In the genomic region with DNA sequence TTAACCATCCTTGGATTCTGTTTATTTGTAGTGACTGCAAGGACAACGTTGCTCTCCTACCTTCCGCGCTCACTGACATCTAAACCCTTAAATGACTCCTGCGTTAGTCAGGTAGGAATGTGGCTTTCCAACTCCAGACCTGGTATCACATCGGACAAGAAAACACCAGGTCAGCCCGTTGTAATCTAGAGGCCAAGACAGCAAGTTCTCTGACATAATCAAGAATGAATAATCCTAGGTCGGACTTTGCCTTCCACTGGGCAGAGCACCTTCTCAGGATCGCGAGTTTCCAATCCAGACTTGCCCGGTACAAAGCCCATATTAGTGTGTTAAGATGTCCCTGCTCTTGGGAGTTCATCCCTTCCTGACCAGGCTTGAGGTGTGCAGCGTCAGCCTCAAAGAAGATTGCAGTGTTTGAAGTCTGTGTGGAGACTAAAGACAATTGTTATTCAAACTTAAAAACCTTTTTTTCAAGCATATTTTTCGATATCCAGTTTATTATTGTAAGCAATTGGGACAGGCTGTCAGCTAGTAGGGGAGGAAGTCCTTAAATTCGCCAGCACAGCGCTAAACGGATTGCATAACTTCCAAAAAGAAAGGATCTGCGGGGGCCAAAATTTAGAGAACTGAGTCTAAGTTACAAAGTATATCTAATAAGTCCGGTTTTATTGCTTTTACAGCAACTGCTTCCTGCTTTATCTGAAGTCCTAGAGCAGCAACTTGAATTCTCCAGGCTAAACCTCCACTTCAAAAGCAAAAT, we compare ENCODE assay signal across 8 mouse cellular contexts. TPM values are rescaled to one million over a fixed set of nuclear protein-coding genes. Genes with fewer than 3 reads are reported as not detected.
DNase-seq lines count a peak whose midpoint lies in the region; ATAC-seq and TF ChIP-seq lines count a peak whose summit lies in the region.

No protein-coding gene starts in this region.

- no peak for TF ChIP-seq POLR2A in liver, adult 2 months (IDR thresholded peaks at IDR 0.05; ENCODE audit: extremely low read depth, insufficient read depth, low read length)

- no peaks in the 10 kb centered on the region for H3K36me3 ChIP-seq in liver, adult 2 months (ENCODE audit: control insufficient read depth, insufficient read depth, low read length)
- no peaks in the 10 kb centered on the region for H3K36me3 ChIP-seq in heart, postnatal 0 days (replicated peaks; ENCODE audit: control insufficient read depth, insufficient read depth, low read length)
- H3K36me3 ChIP-seq in limb, embryonic 12.5 days, result no peaks in the 10 kb centered on the region
- no peaks in the 10 kb centered on the region for H3K36me3 ChIP-seq in neural tube, embryonic 13.5 days

- intact Hi-C loops in gastrocnemius, postnatal 14 days (cut with DNase I; ENCODE audit: low total_unique reads), result no loop called here

- 10% methylated on average over 17 of the region's 17 CpGs for WGBS in liver, adult 2 months
- 19% methylated on average over 17 of the region's 17 CpGs for WGBS in heart, postnatal 0 days
- WGBS in limb, embryonic 12.5 days, result 15% methylated on average over 17 of the region's 17 CpGs
- 17% methylated on average over 17 of the region's 17 CpGs for WGBS in neural tube, embryonic 13.5 days

- no peaks in the 10 kb centered on the region for H3K9me3 ChIP-seq in heart, postnatal 0 days (replicated peaks; ENCODE audit: control insufficient read depth, low read length)
- H3K9me3 ChIP-seq in limb, embryonic 12.5 days, result no peaks in the 10 kb centered on the region
- H3K9me3 ChIP-seq in neural tube, embryonic 13.5 days, result no peaks in the 10 kb centered on the region

- peak; percentile 58 for DNase-seq in liver, adult 2 months (ENCODE audit: extremely low read depth, low read depth, low spot score)
- no peak for DNase-seq in liver
- DNase-seq in embryo, embryonic 10.5 days (ENCODE audit: low spot score), result peak; percentile 42
- DNase-seq in heart, postnatal 0 days (ENCODE audit: low spot score), result peak; percentile 18
- no peak for DNase-seq in adrenal gland, postnatal 4 days (ENCODE audit: low spot score in 2 of 2)
- no peak for DNase-seq in gastrocnemius, postnatal 14 days

- peaks cover 11% of the 10 kb centered on the region for H3K4me1 ChIP-seq in liver, adult 2 months (ENCODE audit: control insufficient read depth, insufficient read depth, low read length)
- H3K4me1 ChIP-seq in heart, postnatal 0 days (ENCODE audit: control insufficient read depth, insufficient read depth), result peaks cover 32% of the 10 kb centered on the region
- peaks cover 27% of the 10 kb centered on the region for H3K4me1 ChIP-seq in limb, embryonic 12.5 days (replicated peaks)
- H3K4me1 ChIP-seq in neural tube, embryonic 13.5 days (replicated peaks), result peaks cover 39% of the 10 kb centered on the region

- peak overlapping the region; percentile 89 for H3K27ac ChIP-seq in liver, adult 2 months (replicated peaks; ENCODE audit: insufficient read depth, low read depth, low read length)
- H3K27ac ChIP-seq in heart, postnatal 0 days (ENCODE audit: low read depth), result peak overlapping the region; percentile 98; the same call in 1 of the 2 replicates
- no peak overlapping the region for H3K27ac ChIP-seq in limb, embryonic 12.5 days
- H3K27ac ChIP-seq in neural tube, embryonic 13.5 days (replicated peaks), result peak overlapping the region; percentile 97

- no peaks in the 10 kb centered on the region for H3K27me3 ChIP-seq in liver, adult 2 months (ENCODE audit: control insufficient read depth, insufficient read depth, low read length)
- no peaks in the 10 kb centered on the region for H3K27me3 ChIP-seq in heart, postnatal 0 days (ENCODE audit: control insufficient read depth, insufficient read depth, low read length)
- H3K27me3 ChIP-seq in limb, embryonic 12.5 days, result peaks cover 8% of the 10 kb centered on the region; the same call in 1 of the 2 replicates
- peaks cover 14% of the 10 kb centered on the region; the same call in 1 of the 2 replicates for H3K27me3 ChIP-seq in neural tube, embryonic 13.5 days

- H3K4me3 ChIP-seq in liver, adult 2 months (ENCODE audit: insufficient read depth, low read depth, low read length), result peak overlapping the region; percentile 94
- peak overlapping the region; percentile 94 for H3K4me3 ChIP-seq in heart, postnatal 0 days (ENCODE audit: low read depth, low read length)
- H3K4me3 ChIP-seq in limb, embryonic 12.5 days (replicated peaks), result peak overlapping the region; percentile 93
- H3K4me3 ChIP-seq in neural tube, embryonic 13.5 days, result peak overlapping the region; percentile 92

- TF ChIP-seq CTCF in liver, adult 2 months (IDR thresholded peaks at IDR 0.05; ENCODE audit: low read depth, low read length), result no peak
- no peak for TF ChIP-seq CTCF in heart, postnatal 0 days (IDR thresholded peaks at IDR 0.05; ENCODE audit: low read depth)

- ATAC-seq in heart, postnatal 0 days (ENCODE audit: insufficient read depth, low read depth), result no peak
- ATAC-seq in limb, embryonic 12.5 days (ENCODE audit: insufficient number of reproducible peaks, insufficient read depth, low FRiP score, low TSS enrichment, low read depth), result no peak
- ATAC-seq in neural tube, embryonic 13.5 days (ENCODE audit: low read depth), result no peak

- peaks cover 23% of the 10 kb centered on the region for H3K79me2 ChIP-seq in liver, adult 2 months (ENCODE audit: control insufficient read depth, insufficient read depth, low read length)

- TF ChIP-seq EP300 in heart, postnatal 0 days (IDR thresholded peaks at IDR 0.05; ENCODE audit: low read depth), result no peak

- H3K4me2 ChIP-seq in heart, postnatal 0 days (ENCODE audit: low read depth, low read length), result peak overlapping the region; percentile 88
- peak overlapping the region; percentile 88 for H3K4me2 ChIP-seq in limb, embryonic 12.5 days
- peak overlapping the region; percentile 92 for H3K4me2 ChIP-seq in neural tube, embryonic 13.5 days

- peak overlapping the region; percentile 96 for H3K9ac ChIP-seq in liver, adult 2 months (ENCODE audit: low read depth, low read length)
- H3K9ac ChIP-seq in heart, postnatal 0 days (replicated peaks; ENCODE audit: low read depth, low read length), result peak overlapping the region; percentile 93
- peak overlapping the region; percentile 96 for H3K9ac ChIP-seq in limb, embryonic 12.5 days (replicated peaks)
- peak overlapping the region; percentile 96 for H3K9ac ChIP-seq in neural tube, embryonic 13.5 days

RNA-seq across cellular contexts. Expression of a gene that starts 1.6 kb away (rescaled TPM):
- total RNA-seq in liver, adult 2 months (2014; rRNA removed), result 15.3 and 21.1 TPM in 2 replicates
- 3.1 and 4.2 TPM in 2 replicates for polyA plus RNA-seq in liver, adult 2 months (2012; rRNA removed)
- total RNA-seq in heart, postnatal 0 days (2014; rRNA removed; ENCODE audit: low replicate concordance), result 28.8 and 30.3 TPM in 2 replicates
- polyA plus RNA-seq in heart, postnatal 0 days (2015; fragmentation: Nextera tagmentation; extraction: Ambion mirVana), result 3.3 and 3.5 TPM in 2 replicates
- polyA plus RNA-seq in limb, embryonic 12.5 days (2016; fragmentation: Nextera tagmentation; extraction: Ambion mirVana), result 9.8 and 10.4 TPM in 2 replicates
- polyA plus RNA-seq in neural tube, embryonic 13.5 days (2015; fragmentation: Nextera tagmentation; extraction: Ambion mirVana), result 6.9 and 9.0 TPM in 2 replicates
- 10 to 100 TPM; 33.2 to 35.3 TPM for total RNA-seq in adrenal gland, postnatal 4 days (2021)
- 10 to 100 TPM; 20.5 to 21.0 TPM for total RNA-seq in gastrocnemius, postnatal 14 days (2021)

RNA-seq across cellular contexts. Expression of a gene that starts 48.6 kb away (rescaled TPM):
- total RNA-seq in liver, adult 2 months (2014; rRNA removed), result 0.09 and 0.13 TPM in 2 replicates
- 0.13 TPM in 1 of 2 replicates, not detected in the other for polyA plus RNA-seq in liver, adult 2 months (2012; rRNA removed)
- total RNA-seq in heart, postnatal 0 days (2014; rRNA removed; ENCODE audit: low replicate concordance), result not detected in 2 replicates
- not detected in 2 replicates for polyA plus RNA-seq in heart, postnatal 0 days (2015; fragmentation: Nextera tagmentation; extraction: Ambion mirVana)
- not detected in 2 replicates for polyA plus RNA-seq in limb, embryonic 12.5 days (2016; fragmentation: Nextera tagmentation; extraction: Ambion mirVana)
- not detected in 2 replicates for polyA plus RNA-seq in neural tube, embryonic 13.5 days (2015; fragmentation: Nextera tagmentation; extraction: Ambion mirVana)
- total RNA-seq in adrenal gland, postnatal 4 days (2021), result not detected
- not detected for total RNA-seq in gastrocnemius, postnatal 14 days (2021)

Comparison
In these comparisons a context has a peak if more than half of its experiments do, and no peak if none do; other contexts are left out.
1. DNase-seq: peak in liver, adult 2 months (single experiment), embryo, embryonic 10.5 days (single experiment) and heart, postnatal 0 days (single experiment); none in liver (single experiment), adrenal gland, postnatal 4 days (0 of 2) and gastrocnemius, postnatal 14 days (single experiment).
2. Peak in every context shown above with its lines, with median percentiles within 50 percentile points of each other: H3K4me3 ChIP-seq, H3K9ac ChIP-seq and H3K4me2 ChIP-seq.